Mouse (Mus musculus): Measurements from ENCODE around the gene Zcchc2. TPM values are rescaled to one million over a fixed set of nuclear protein-coding genes. Genes with fewer than 3 reads are reported as not detected.

Zcchc2 gene
- total RNA-seq (2015; ENCODE audit: low replicate concordance) (6.1 and 8.4 TPM in 2 replicates), total RNA-seq (2017; ENCODE audit: low replicate concordance) (4.7 and 5.1 TPM in 2 replicates)

- peak; percentile 89 for ATAC-seq (replicated peaks; ENCODE audit: low FRiP score, poor library complexity, severe bottlenecking)
These were observed at the start of gene Zcchc2 for GRCm38 (mm10) chr1:105990138-105990821. Gene Zcchc2 (plus strand): TSS chr1:105990406.

DNA sequence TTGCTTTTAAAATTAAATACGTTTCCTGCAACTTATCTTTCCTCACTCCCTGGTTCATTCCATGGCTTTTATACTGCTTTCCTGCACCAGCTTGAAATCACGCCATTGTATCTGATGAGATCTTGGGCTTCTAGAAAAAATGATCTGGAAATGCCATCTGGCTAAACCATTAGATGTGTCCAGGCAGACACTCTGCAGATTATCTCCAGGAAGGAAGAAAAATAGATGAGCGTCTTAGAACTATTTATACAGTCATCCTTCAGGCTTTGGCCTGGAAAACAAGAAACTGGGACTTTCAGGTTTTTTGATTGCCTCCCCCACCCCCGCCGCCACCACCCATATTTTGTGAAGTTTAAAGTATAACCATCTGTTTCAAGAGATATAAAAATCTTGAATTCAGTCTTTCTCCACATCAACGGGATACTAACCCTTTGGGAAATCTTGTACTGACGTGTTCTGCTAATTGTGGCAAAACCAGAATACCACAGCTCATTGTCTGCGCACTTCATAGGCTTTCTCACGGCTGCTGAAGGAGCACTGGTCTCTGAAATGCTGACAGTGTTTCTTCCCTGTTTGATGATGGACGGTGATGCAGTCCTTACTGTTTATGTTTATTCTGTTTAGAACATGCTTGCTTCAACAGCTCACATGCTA is 45.2 kb upstream of the Zcchc2 start:
- no peak for ATAC-seq (replicated peaks; ENCODE audit: low FRiP score, poor library complexity, severe bottlenecking)

DNA sequence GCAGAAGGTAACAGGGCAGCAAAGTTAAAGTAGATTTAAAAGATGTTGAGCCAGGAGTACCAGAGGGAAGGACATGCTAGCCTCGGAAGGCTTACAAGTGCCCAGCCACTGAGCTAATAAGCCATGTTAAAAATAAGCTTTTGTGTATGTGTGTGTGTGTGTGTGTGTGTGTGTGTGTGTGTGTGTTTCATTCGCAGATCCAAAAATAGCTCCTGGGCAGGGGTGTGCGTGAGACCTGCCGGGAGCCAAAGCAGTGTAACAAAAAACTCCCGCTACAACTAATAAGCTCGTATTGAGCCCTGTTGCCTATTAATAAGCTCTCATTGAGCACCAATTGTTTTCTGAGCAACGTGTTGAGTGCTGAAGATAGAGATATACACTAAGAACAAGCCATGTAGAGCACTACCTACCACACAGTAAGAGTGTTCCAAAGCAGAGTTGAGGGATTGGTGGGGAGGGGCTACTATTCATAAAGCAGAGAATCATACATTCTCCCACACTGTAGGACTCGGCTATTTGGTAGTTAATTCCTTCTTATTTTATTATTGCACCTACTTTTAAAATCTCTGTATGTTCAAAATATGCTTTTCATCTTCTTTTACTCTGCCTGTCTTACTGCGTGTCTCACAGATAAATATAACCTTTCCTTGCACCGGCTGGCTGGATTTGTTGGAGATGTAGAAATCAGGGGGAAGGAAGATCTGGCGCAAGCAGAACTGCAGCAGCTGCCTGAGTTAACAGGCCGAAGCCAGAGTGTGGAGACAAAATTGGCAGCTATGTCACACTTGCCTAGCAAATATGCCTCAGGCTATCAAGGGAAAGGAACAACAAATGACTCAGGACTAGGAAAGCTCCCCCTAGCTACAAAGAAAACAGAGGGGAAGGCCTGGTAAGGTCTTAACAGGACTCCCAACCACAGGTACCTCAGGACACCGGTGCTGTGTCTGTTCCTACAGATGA is 43.3 kb upstream of the Zcchc2 start:
- no peak for ATAC-seq (replicated peaks; ENCODE audit: low FRiP score, poor library complexity, severe bottlenecking)

- no peak for ATAC-seq (replicated peaks; ENCODE audit: low FRiP score, poor library complexity, severe bottlenecking)
These were observed 41.9 kb upstream of the Zcchc2 start for GRCm38 (mm10) chr1:105948352-105948751.

DNA sequence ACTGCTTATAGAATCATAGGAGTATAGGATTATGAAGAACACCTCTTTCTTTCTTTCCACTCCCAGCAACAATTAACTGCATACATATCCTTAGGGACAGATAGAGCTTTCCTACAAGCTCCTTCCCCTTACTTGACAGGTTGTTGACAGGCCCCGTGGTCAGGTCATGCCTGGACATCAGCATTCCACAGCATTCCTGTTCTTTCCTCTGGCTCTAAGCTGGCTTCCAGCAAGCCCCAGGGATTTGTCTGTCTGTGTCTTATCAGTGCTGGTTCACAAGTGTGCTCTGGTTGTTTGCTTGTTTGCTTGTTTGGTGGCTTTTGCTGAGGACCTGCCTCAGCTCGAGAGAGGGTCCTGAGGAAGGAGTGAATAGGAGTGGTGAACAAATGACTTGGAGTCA is 36.6 kb upstream of the Zcchc2 start:
- ATAC-seq (replicated peaks; ENCODE audit: low FRiP score, poor library complexity, severe bottlenecking): no peak

DNA sequence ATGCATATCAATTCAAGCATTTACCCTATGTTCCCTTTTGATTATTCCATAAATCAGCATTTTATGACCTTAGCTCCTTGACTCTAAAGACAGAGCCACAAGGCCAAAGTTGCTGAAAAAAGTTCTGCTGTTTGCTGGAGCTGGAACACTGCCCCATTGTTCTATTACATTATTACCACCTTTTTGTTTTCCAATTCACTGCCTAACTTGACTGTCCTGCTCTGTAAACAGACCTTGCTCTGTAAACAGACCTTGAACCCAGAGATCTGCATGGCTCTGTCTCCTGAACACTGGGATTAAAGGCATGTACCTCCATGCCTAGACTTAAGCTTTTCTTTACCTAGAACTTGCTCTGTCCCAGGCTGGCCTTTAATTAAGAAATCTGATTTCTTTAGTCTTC is 36.2 kb upstream of the Zcchc2 start:
- ATAC-seq (replicated peaks; ENCODE audit: low FRiP score, poor library complexity, severe bottlenecking): no peak

DNA sequence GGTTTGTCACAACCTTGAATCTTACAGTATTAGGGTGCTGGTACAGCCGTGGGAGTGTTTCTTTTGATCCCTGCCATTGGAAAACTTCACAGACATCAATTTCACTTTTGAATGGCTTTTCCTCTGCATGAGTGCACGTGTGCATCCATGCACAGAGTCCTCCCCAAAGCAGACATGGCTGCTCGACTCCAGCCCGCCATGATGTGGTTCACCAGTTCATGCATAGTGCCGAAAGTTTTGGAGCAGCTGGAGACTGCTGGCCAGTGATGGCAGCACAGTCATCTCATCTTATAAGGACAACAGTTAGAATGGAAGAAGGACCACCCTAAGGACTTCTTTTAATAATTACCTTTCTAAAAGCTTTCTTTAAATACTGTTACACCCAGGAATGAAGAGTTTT is 34.1 kb upstream of the Zcchc2 start:
- ATAC-seq (replicated peaks; ENCODE audit: low FRiP score, poor library complexity, severe bottlenecking): no peak

GRCm38 (mm10) chr1:105961472-105961871 is 28.7 kb upstream of the Zcchc2 start:
- ATAC-seq (replicated peaks; ENCODE audit: low FRiP score, poor library complexity, severe bottlenecking): no peak

- ATAC-seq (replicated peaks; ENCODE audit: low FRiP score, poor library complexity, severe bottlenecking): no peak
These were observed 28.0 kb upstream of the Zcchc2 start for GRCm38 (mm10) chr1:105962084-105962818.

DNA sequence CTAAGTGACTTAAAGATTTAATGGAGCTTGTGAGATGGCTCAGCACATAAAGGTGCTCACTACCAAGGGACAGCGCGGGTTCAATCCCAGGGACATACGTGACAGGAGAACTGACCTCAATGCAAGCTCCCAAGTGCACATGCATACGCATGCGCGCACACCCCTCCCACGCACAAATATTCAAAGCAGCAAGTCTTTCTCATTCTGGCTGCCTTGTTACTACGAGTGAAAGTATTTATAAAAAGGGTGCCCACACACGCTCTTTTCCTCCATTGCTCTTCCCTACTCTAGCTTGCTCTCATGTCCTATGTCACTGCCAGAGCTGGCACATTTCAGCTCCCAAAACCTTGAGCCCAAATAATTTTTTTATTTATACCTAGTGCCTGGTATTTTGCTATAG is 27.4 kb upstream of the Zcchc2 start:
- no peak for ATAC-seq (replicated peaks; ENCODE audit: low FRiP score, poor library complexity, severe bottlenecking)

GRCm38 (mm10) chr1:105964514-105964913 is 25.7 kb upstream of the Zcchc2 start:
- no peak for ATAC-seq (replicated peaks; ENCODE audit: low FRiP score, poor library complexity, severe bottlenecking)

- no peak for ATAC-seq (replicated peaks; ENCODE audit: low FRiP score, poor library complexity, severe bottlenecking)
These were observed 25.0 kb upstream of the Zcchc2 start for GRCm38 (mm10) chr1:105965189-105965588.

DNA sequence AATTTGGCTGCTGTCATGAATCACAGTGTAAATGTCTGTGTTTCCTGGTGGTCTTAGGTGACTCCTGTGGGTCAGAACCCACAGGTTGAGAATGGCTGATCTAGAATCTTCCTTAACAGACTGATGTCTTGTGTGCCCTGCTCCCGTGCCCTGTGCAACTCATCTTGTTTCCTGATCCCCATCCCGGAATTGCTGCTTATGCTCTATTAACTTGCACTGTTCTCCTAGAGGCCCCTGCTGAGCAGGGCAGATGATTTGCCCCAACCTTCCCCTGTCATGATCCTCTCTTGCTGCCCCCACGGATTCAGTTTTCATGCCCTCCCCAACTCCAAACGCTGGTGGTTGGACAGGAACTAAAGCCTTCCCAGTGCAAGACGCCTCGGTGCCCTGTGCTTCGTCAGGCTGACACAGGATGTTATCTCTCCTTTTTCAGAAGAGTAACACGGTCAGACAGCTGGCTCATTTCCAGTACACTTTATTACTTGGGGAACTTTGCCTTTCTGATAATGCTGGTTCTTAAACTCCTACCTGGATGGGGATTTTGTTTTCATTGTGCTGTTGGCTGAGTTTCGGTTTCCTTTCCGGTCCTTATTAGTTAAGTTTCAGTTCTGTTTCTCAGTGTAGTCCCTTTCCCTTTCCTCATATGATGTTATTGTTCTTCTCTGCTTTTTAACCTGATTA is 18.6 kb upstream of the Zcchc2 start:
- peak; percentile 52; the same call in 1 of the 2 replicates for ATAC-seq (replicated peaks; ENCODE audit: low FRiP score, poor library complexity, severe bottlenecking)

- no peak for ATAC-seq (replicated peaks; ENCODE audit: low FRiP score, poor library complexity, severe bottlenecking)
These were observed 16.2 kb upstream of the Zcchc2 start for GRCm38 (mm10) chr1:105974023-105974422.

- no peak for ATAC-seq (replicated peaks; ENCODE audit: low FRiP score, poor library complexity, severe bottlenecking)
These were observed 12.6 kb upstream of the Zcchc2 start for GRCm38 (mm10) chr1:105977446-105978094.

- ATAC-seq (replicated peaks; ENCODE audit: low FRiP score, poor library complexity, severe bottlenecking): no peak
These were observed 9.2 kb upstream of the Zcchc2 start for GRCm38 (mm10) chr1:105980849-105981610.

DNA sequence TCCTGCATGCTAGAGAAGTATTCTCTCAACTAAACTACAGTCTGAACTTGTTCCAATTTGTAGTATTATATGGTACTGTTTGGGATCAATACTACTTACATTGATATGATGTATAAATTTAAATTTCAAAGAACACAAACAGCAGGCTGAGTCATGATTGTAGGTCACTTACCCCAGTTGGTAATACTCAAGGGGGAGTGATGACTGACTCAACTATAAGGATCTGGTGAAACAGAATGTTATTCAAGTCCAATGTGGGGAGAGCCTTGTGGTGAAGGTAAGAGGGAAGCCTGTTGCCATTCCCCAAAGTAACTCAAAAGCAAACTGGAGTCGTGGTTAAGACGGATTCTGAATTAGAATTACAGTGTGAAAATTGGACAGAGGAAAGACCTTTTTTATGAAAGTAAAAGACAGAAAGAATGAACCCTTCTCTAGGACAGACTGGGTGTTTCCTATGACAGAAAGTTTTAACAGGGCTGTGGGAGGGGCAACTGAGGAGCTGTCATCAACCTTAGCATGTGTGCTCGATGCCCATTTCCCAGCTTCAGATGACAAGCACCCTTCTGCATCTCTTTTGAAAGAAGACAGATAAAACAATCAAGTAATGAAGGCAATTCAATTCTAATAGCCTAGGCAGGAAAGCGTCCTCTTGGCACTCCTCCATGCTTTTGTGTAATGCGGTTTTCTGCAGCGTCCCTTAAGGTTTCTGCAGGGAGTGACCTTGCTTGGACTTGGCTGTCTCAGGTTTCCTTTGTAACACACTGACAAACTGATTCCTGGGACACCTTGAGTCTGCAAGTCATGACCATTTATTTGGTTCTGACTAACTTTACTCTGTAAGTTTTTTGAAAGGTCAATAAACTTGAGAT is 7.5 kb upstream of the Zcchc2 start:
- no peak for ATAC-seq (replicated peaks; ENCODE audit: low FRiP score, poor library complexity, severe bottlenecking)
